Comparison of ENCODE assay signal across 10 mouse cellular contexts in genomic region chr11:120627468-120628300, GRCm38 (mm10). TPM values are rescaled to one million over a fixed set of nuclear protein-coding genes. Genes with fewer than 3 reads are reported as not detected.
DNase-seq lines count a peak whose midpoint lies in the region; ATAC-seq and TF ChIP-seq lines count a peak whose summit lies in the region.
"Had no signal": no experiment of that assay in that cellular context is flagged by ENCODE, and none has a peak within 500 bp of the region (broad histone marks: within the 10 kb centered on the region; RNA-seq: fewer than 3 reads in every experiment).

No protein-coding gene starts in this region.

- no peak for TF ChIP-seq CTCF in CH12.LX (conservative IDR thresholded peaks at IDR 0.05 in 1 of 2, IDR thresholded peaks at IDR 0.05 in 1 of 2; ENCODE audit: low read depth in 2 of 2, low read length in 2 of 2)

- H3K27me3 ChIP-seq in kidney, embryonic 14.5 days (ENCODE audit: control insufficient read depth, insufficient read depth, low read length): no peaks in the 10 kb centered on the region
- H3K27me3 ChIP-seq in CH12.LX (replicated peaks): no peaks in the 10 kb centered on the region
- H3K27me3 ChIP-seq in forebrain, embryonic 12.5 days: no peaks in the 10 kb centered on the region
- H3K27me3 ChIP-seq: midbrain, embryonic 12.5 days had no signal

- H3K27ac ChIP-seq in kidney, embryonic 14.5 days (ENCODE audit: low read depth, low read length): no peak overlapping the region
- H3K27ac ChIP-seq in CH12.LX (ENCODE audit: insufficient read depth, low read depth): peak overlapping the region; percentile 75
- no peak overlapping the region for H3K27ac ChIP-seq in forebrain, embryonic 12.5 days
- H3K27ac ChIP-seq: midbrain, embryonic 12.5 days had no signal

- peaks cover 34% of the 10 kb centered on the region for H3K36me3 ChIP-seq in kidney, embryonic 14.5 days (ENCODE audit: control insufficient read depth, insufficient read depth, low read length)
- peaks cover 31 to 47% of the 10 kb centered on the region in 2 experiments for H3K36me3 ChIP-seq in CH12.LX (replicated peaks in 1 of 2; ENCODE audit: control insufficient read depth in 1 of 2, insufficient read depth in 1 of 2, low read length in 1 of 2)
- H3K36me3 ChIP-seq in forebrain, embryonic 12.5 days (replicated peaks): peaks cover 37% of the 10 kb centered on the region

- in situ Hi-C loops in CH12.LX (cut with MboI; ENCODE audit: low pct_ligation_motif_present, low pct_unique_long_range_greater_than_20kb, low sequenced_read_pairs): loop anchor here (10.0 kb wide), 1 partner anchor 57 kb away; no protein-coding TSS in a partner anchor

- ATAC-seq in kidney, embryonic 14.5 days (ENCODE audit: low FRiP score, low TSS enrichment): no peak
- no peak for ATAC-seq in forebrain, embryonic 12.5 days (ENCODE audit: low FRiP score)

- TF ChIP-seq EP300 in CH12.LX (IDR thresholded peaks at IDR 0.05; ENCODE audit: low read length): peak; percentile 70

- peak; percentile 30 for DNase-seq in kidney, postnatal 10 days
- DNase-seq in CH12.LX (ENCODE audit: extremely low read depth): peak; percentile 94
- DNase-seq in induced T-regulatory cell, adult 2 months (ENCODE audit: low read depth): peak; percentile 88
- DNase-seq in spleen, postnatal 4 days (ENCODE audit: low spot score in 2 of 2): peak; percentile 62 to 81
- DNase-seq in frontal cortex, postnatal 10 days (ENCODE audit: low spot score in 2 of 2): no peak
- DNase-seq in layer of hippocampus, adult 11-12 months (ENCODE audit: low spot score): no peak
- DNase-seq: layer of hippocampus, adult 9-11 months had no signal

- TF ChIP-seq POLR2A in CH12.LX (IDR thresholded peaks at IDR 0.05; ENCODE audit: low read depth, low read length): peak; percentile 67

- H3K4me1 ChIP-seq in kidney, embryonic 14.5 days (ENCODE audit: control insufficient read depth, insufficient read depth, low read length): peaks cover 41% of the 10 kb centered on the region
- H3K4me1 ChIP-seq in CH12.LX (ENCODE audit: control insufficient read depth in 1 of 2, insufficient read depth in 2 of 2): peaks cover 42 to 80% of the 10 kb centered on the region in 2 experiments
- peaks cover 51% of the 10 kb centered on the region for H3K4me1 ChIP-seq in forebrain, embryonic 12.5 days

- H3K4me3 ChIP-seq in kidney, embryonic 14.5 days (ENCODE audit: low read length): no peak overlapping the region
- H3K4me3 ChIP-seq in CH12.LX (replicated peaks in 1 of 3; ENCODE audit: low read depth in 2 of 3, low read length in 2 of 3, poor library complexity in 1 of 3): peak overlapping the region; percentile 23 to 74 (median 35)
- no peak overlapping the region for H3K4me3 ChIP-seq in forebrain, embryonic 12.5 days (replicated peaks)
- H3K4me3 ChIP-seq: midbrain, embryonic 12.5 days had no signal

- no peak overlapping the region for H3K9ac ChIP-seq in kidney, embryonic 14.5 days (ENCODE audit: low read depth, low read length)
- peak overlapping the region; percentile 16; the same call in 1 of the 2 replicates for H3K9ac ChIP-seq in CH12.LX (ENCODE audit: insufficient read depth, low read depth)
- H3K9ac ChIP-seq in forebrain, embryonic 12.5 days: no peak overlapping the region
- H3K9ac ChIP-seq: midbrain, embryonic 12.5 days had no signal

- dilution Hi-C loops in CH12.LX (cut with MboI; ENCODE audit: extremely low pct_ligation_motif_present, extremely low pct_unique_long_range_greater_than_20kb, low sequenced_read_pairs): no loop called here

- WGBS in kidney, embryonic 14.5 days: 84% methylated on average over 22 of the region's 22 CpGs
- WGBS in forebrain, embryonic 12.5 days: 86% methylated on average over 22 of the region's 22 CpGs

- H3K9me3 ChIP-seq in kidney, embryonic 14.5 days (ENCODE audit: control insufficient read depth, low read length): no peaks in the 10 kb centered on the region
- H3K9me3 ChIP-seq in CH12.LX (replicated peaks; ENCODE audit: low read length): no peaks in the 10 kb centered on the region
- H3K9me3 ChIP-seq in forebrain, embryonic 12.5 days: no peaks in the 10 kb centered on the region
- H3K9me3 ChIP-seq: midbrain, embryonic 12.5 days had no signal

- TF ChIP-seq RAD21 in CH12.LX (IDR thresholded peaks at IDR 0.05; ENCODE audit: low read depth, low read length): no peak

- H3K79me2 ChIP-seq in CH12.LX (replicated peaks; ENCODE audit: control insufficient read depth, extremely low read depth, insufficient read depth, poor library complexity, severe bottlenecking): peaks cover 57% of the 10 kb centered on the region

- no peak overlapping the region for H3K4me2 ChIP-seq in kidney, embryonic 14.5 days (replicated peaks; ENCODE audit: low read depth, low read length)
- H3K4me2 ChIP-seq in CH12.LX (ENCODE audit: insufficient read depth, low read depth, poor library complexity, severe bottlenecking): peak overlapping the region; percentile 37
- no peak overlapping the region for H3K4me2 ChIP-seq in forebrain, embryonic 12.5 days
- H3K4me2 ChIP-seq: midbrain, embryonic 12.5 days had no signal

TF ChIP-seq in CH12.LX, 34 proteins besides CTCF, POLR2A, EP300 and RAD21 (continues in another document):
- TF ChIP-seq ZKSCAN1 (IDR thresholded peaks at IDR 0.05; ENCODE audit: borderline replicate concordance, low read depth, low read length) (peak; percentile 5; the same call in 1 of the 2 replicates), HCFC1 (IDR thresholded peaks at IDR 0.05; ENCODE audit: low read depth, low read length) (peak; percentile 79), ELF1 (IDR thresholded peaks at IDR 0.05; ENCODE audit: low read depth, low read length) (peak; percentile 91), ETS1 (conservative IDR thresholded peaks at IDR 0.05; ENCODE audit: low read depth, low read length) (peak; percentile 73), MAFK (IDR thresholded peaks at IDR 0.05; ENCODE audit: insufficient replicate concordance, low read length) (peak; percentile 65), USF2 (conservative IDR thresholded peaks at IDR 0.05; ENCODE audit: low read depth, low read length) (peak; percentile 57; the same call in 1 of the 2 replicates), ZC3H11A (IDR thresholded peaks at IDR 0.05; ENCODE audit: low read depth, low read length) (no peak), TBP (conservative IDR thresholded peaks at IDR 0.05; ENCODE audit: low read depth, low read length) (0 out of 2 replicates have a peak, but pooled peaks have one; percentile 29), MXI1 (IDR thresholded peaks at IDR 0.05; ENCODE audit: low read depth, low read length) (peak; percentile 97), SIN3A (IDR thresholded peaks at IDR 0.05; ENCODE audit: low read length) (peak; percentile 82), JUN (IDR thresholded peaks at IDR 0.05; ENCODE audit: insufficient read depth, low read depth, low read length) (no peak), ZNF384 (IDR thresholded peaks at IDR 0.05; ENCODE audit: low read depth, low read length) (peak; percentile 95), ZMIZ1 (IDR thresholded peaks at IDR 0.05; ENCODE audit: low read depth, low read length) (peak; percentile 56), NELFE (IDR thresholded peaks at IDR 0.05; ENCODE audit: low read depth, low read length) (peak; percentile 40; the same call in 1 of the 2 replicates), UBTF (IDR thresholded peaks at IDR 0.05; ENCODE audit: low read depth, low read length) (no peak), RCOR1 (conservative IDR thresholded peaks at IDR 0.05; ENCODE audit: low read depth, low read length) (no peak), BHLHE40 (IDR thresholded peaks at IDR 0.05; ENCODE audit: low read depth, low read length) (peak; percentile 79), CHD1 (IDR thresholded peaks at IDR 0.05; ENCODE audit: low read depth, low read length) (no peak), GABPA (IDR thresholded peaks at IDR 0.05; ENCODE audit: insufficient replicate concordance, low read depth, low read length) (no peak), MEF2A (IDR thresholded peaks at IDR 0.05; ENCODE audit: borderline replicate concordance, low read depth, low read length) (peak; percentile 87), PAX5 (IDR thresholded peaks at IDR 0.05; ENCODE audit: low read length) (no peak), USF1 (IDR thresholded peaks at IDR 0.05; ENCODE audit: low read depth, low read length) (peak; percentile 71)

RNA-seq across cellular contexts. Expression of gene Sirt7, which starts 2.6 kb away (rescaled TPM):
- 23.8 and 28.6 TPM in 2 replicates for polyA plus RNA-seq in kidney, embryonic 14.5 days (2014; fragmentation: Nextera tagmentation; extraction: Ambion mirVana)
- total RNA-seq in CH12.LX (2012; rRNA removed) (75.2 and 87.1 TPM in 2 replicates), CH12.LX (2014; rRNA removed) (71.7 and 74.4 TPM in 2 replicates)
- 84.4 and 91.3 TPM in 2 replicates for polyA plus RNA-seq in CH12.LX (2012; ENCODE audit: insufficient read length, low read depth)
- polyA plus RNA-seq in forebrain, embryonic 12.5 days (2016; fragmentation: Nextera tagmentation; extraction: Ambion mirVana): 43.1 and 43.3 TPM in 2 replicates

RNA-seq across cellular contexts. Expression of gene Mafg, which starts 5.7 kb away (rescaled TPM):
- polyA plus RNA-seq in kidney, embryonic 14.5 days (2014; fragmentation: Nextera tagmentation; extraction: Ambion mirVana): 26.9 and 27.9 TPM in 2 replicates
- total RNA-seq in CH12.LX (2012; rRNA removed): 26.4 and 29.3 TPM in 2 replicates
- 14.6 and 17.0 TPM in 2 replicates for total RNA-seq in CH12.LX (2014; rRNA removed)
- polyA plus RNA-seq in CH12.LX (2012; ENCODE audit: insufficient read length, low read depth): 62.1 and 63.7 TPM in 2 replicates
- polyA plus RNA-seq in forebrain, embryonic 12.5 days (2016; fragmentation: Nextera tagmentation; extraction: Ambion mirVana): 30.9 and 32.9 TPM in 2 replicates

RNA-seq across cellular contexts. Expression of gene Pcyt2, which starts 9.9 kb away (rescaled TPM):
- polyA plus RNA-seq in kidney, embryonic 14.5 days (2014; fragmentation: Nextera tagmentation; extraction: Ambion mirVana): 82.7 and 83.5 TPM in 2 replicates
- total RNA-seq in CH12.LX (2012; rRNA removed) (166 and 175 TPM in 2 replicates), CH12.LX (2014; rRNA removed) (149 and 154 TPM in 2 replicates)
- polyA plus RNA-seq in CH12.LX (2012; ENCODE audit: insufficient read length, low read depth): 155 and 158 TPM in 2 replicates
- polyA plus RNA-seq in forebrain, embryonic 12.5 days (2016; fragmentation: Nextera tagmentation; extraction: Ambion mirVana): 139 and 142 TPM in 2 replicates

RNA-seq across cellular contexts. Expression of gene Pycr1, which starts 15.9 kb away (rescaled TPM):
- 19.9 and 21.8 TPM in 2 replicates for polyA plus RNA-seq in kidney, embryonic 14.5 days (2014; fragmentation: Nextera tagmentation; extraction: Ambion mirVana)
- total RNA-seq in CH12.LX (2012; rRNA removed) (26.2 and 75.3 TPM in 2 replicates), CH12.LX (2014; rRNA removed) (18.3 and 21.0 TPM in 2 replicates)
- polyA plus RNA-seq in CH12.LX (2012; ENCODE audit: insufficient read length, low read depth): 27.2 and 32.3 TPM in 2 replicates
- 32.5 and 32.8 TPM in 2 replicates for polyA plus RNA-seq in forebrain, embryonic 12.5 days (2016; fragmentation: Nextera tagmentation; extraction: Ambion mirVana)

RNA-seq across cellular contexts. Expression of gene Npb, which starts 19.4 kb away (rescaled TPM):
- polyA plus RNA-seq in kidney, embryonic 14.5 days (2014; fragmentation: Nextera tagmentation; extraction: Ambion mirVana): 14.8 and 19.5 TPM in 2 replicates
- total RNA-seq in CH12.LX (2012; rRNA removed): 0.55 TPM in 1 of 2 replicates, not detected in the other
- not detected in 2 replicates for total RNA-seq in CH12.LX (2014; rRNA removed)
- 1.0 and 1.3 TPM in 2 replicates for polyA plus RNA-seq in CH12.LX (2012; ENCODE audit: insufficient read length, low read depth)
- polyA plus RNA-seq in forebrain, embryonic 12.5 days (2016; fragmentation: Nextera tagmentation; extraction: Ambion mirVana): 0.40 TPM in 1 of 2 replicates, not detected in the other

Comparison
In these comparisons a context has a peak if more than half of its experiments do, and no peak if none do; other contexts are left out.
1. DNase-seq: peak in kidney, postnatal 10 days (single experiment), CH12.LX (single experiment), induced T-regulatory cell, adult 2 months (single experiment) and spleen, postnatal 4 days (2 of 2); none in frontal cortex, postnatal 10 days (0 of 2) and layer of hippocampus, adult 11-12 months (single experiment).
2. H3K4me3 ChIP-seq: peak in CH12.LX (3 of 3); none in kidney, embryonic 14.5 days (single experiment) and forebrain, embryonic 12.5 days (single experiment).